Mouse (Mus musculus) ovary, postnatal 10 days (tissue): Measurements from ENCODE around the gene Med23.

Experiments
- DNase-seq: peaks from one replicate; pipeline ENCODE4 v3.0.0; 2022; ENCODE audit warnings: low spot score

Med23 gene

GRCm38 (mm10) chr10:24873624-24874023 lies 3.8 kb downstream of the Med23 start:
- no peak for DNase-seq

GRCm38 (mm10) chr10:24886008-24886407 lies 16.2 kb downstream of the Med23 start:
- no peak for DNase-seq

- no peak for DNase-seq
Measured at GRCm38 (mm10) chr10:24888343-24888742, 18.6 kb downstream of the Med23 start.

GRCm38 (mm10) chr10:24895927-24896326 lies 26.1 kb downstream of the Med23 start:
- DNase-seq = peak; percentile 7

- DNase-seq = no peak
Measured at GRCm38 (mm10) chr10:24905627-24906026, 35.8 kb downstream of the Med23 start.

- no peak for DNase-seq
Measured at GRCm38 (mm10) chr10:24911199-24911598, 41.4 kb downstream of the Med23 start.

- no peak for DNase-seq
Measured at GRCm38 (mm10) chr10:24912576-24912975, 42.8 kb downstream of the Med23 start.

GRCm38 (mm10) chr10:24915486-24915885 lies 45.7 kb downstream of the Med23 start:
- DNase-seq = no peak

GRCm38 (mm10) chr10:24922977-24923376 lies 53.2 kb downstream of the Med23 start:
- DNase-seq = no peak

GRCm38 (mm10) chr10:24924296-24924695 lies 54.5 kb downstream of the Med23 start:
- no peak for DNase-seq

GRCm38 (mm10) chr10:24926380-24926779 lies 56.6 kb downstream of the Med23 start:
- DNase-seq = no peak

- DNase-seq = no peak
Measured at GRCm38 (mm10) chr10:24926962-24927720, 57.4 kb downstream of the Med23 start, which contains the start of gene Arg1. Arg1 (minus strand) TSS chr10:24927484.

GRCm38 (mm10) chr10:24928072-24928471 lies 58.3 kb downstream of the Med23 start:
- no peak for DNase-seq

- no peak for DNase-seq
Measured at GRCm38 (mm10) chr10:24930143-24930542, 60.4 kb downstream of the Med23 start.

- DNase-seq = no peak
Measured at GRCm38 (mm10) chr10:24947871-24948270, 78.1 kb downstream of the Med23 start.

- DNase-seq = no peak
Measured at GRCm38 (mm10) chr10:24948278-24948677, 78.5 kb downstream of the Med23 start.

- no peak for DNase-seq
Measured at GRCm38 (mm10) chr10:24950223-24950622, 80.4 kb downstream of the Med23 start.

- DNase-seq = no peak
Measured at GRCm38 (mm10) chr10:24951575-24951974, 81.8 kb downstream of the Med23 start.

- no peak for DNase-seq
Measured at GRCm38 (mm10) chr10:24952549-24952948, 82.8 kb downstream of the Med23 start.

- DNase-seq = no peak
Measured at GRCm38 (mm10) chr10:24953876-24954275, 84.1 kb downstream of the Med23 start.

GRCm38 (mm10) chr10:24958280-24959042 lies 88.7 kb downstream of the Med23 start:
- DNase-seq = no peak

GRCm38 (mm10) chr10:24959043-24959916 lies 89.5 kb downstream of the Med23 start:
- DNase-seq = no peak
